Mouse (Mus musculus) intestine, embryonic 16.5 days (tissue): ENCODE data around the gene Pax9. TPM values are rescaled to one million over a fixed set of nuclear protein-coding genes. Genes with fewer than 3 reads are reported as not detected.

ENCODE experiments used
- ATAC-seq: fragments of 200-750 bp; cut with Nextera tagmentation; 2 replicates; pipeline ENCODE4 v1.8.0; 2017; ENCODE audit warnings: moderate TSS enrichment, moderate library complexity
- H3K27ac ChIP-seq: fragments of 300-500 bp; sonication (generic); 2 replicates; pipeline ENCODE4 v1.5.1; 2014; ENCODE audit warnings: mild to moderate bottlenecking, low read length
- H3K27me3 ChIP-seq: fragments of 300-500 bp; sonication (generic); replicated peaks from 2 replicates; pipeline ENCODE4 v1.6.1; 2014; ENCODE audit warnings: low read length, control low read depth, mixed read lengths; ENCODE audit not compliant: control insufficient read depth, insufficient read depth
- H3K36me3 ChIP-seq: fragments of 300-500 bp; sonication (generic); 2 replicates; pipeline ENCODE4 v1.6.1; 2014; ENCODE audit warnings: low read length, control low read depth; ENCODE audit not compliant: control insufficient read depth, insufficient read depth
- H3K4me1 ChIP-seq: fragments of 300-500 bp; sonication (generic); 2 replicates; pipeline ENCODE4 v1.6.1; 2014; ENCODE audit warnings: low read length, control low read depth, mixed read lengths; ENCODE audit not compliant: control insufficient read depth, insufficient read depth
- H3K4me2 ChIP-seq: fragments of 300-500 bp; sonication (generic); 2 replicates; pipeline ENCODE4 v1.6.1; 2014; ENCODE audit warnings: low read depth, low read length, control low read depth
- H3K4me3 ChIP-seq: fragments of 300-500 bp; sonication (generic); 2 replicates; pipeline ENCODE4 v1.5.1; 2014; ENCODE audit warnings: mild to moderate bottlenecking, low read length
- H3K9ac ChIP-seq: fragments of 300-500 bp; sonication (generic); 2 replicates; pipeline ENCODE4 v1.6.1; 2014; ENCODE audit warnings: low read depth, low read length
- H3K9me3 ChIP-seq: fragments of 300-500 bp; sonication (generic); 2 replicates; pipeline ENCODE4 v1.6.1; 2016; ENCODE audit warnings: low read length, control low read depth; ENCODE audit not compliant: control insufficient read depth
- WGBS: fragments of 180-500 bp; shearing (Covaris S2); extraction: QIAGEN DNeasy Blood & Tissue Kit; methylation state at CpG from one replicate; pipeline ENCODE4 v1.1.7; 2014; 5-methylcytosine and 5-hydroxymethylcytosine counted together
- polyA plus RNA-seq: library from polyadenylated mRNA; unstranded; fragments of >200 nt; fragmentation: Nextera tagmentation; extraction: Ambion mirVana; gene quantifications from 2 replicates; pipeline ENCODE4 v1.2.1, GENCODE M21; 2015

Gene Pax9
- polyA plus RNA-seq, 1 experiment from 2014 or later = not detected

DNA sequence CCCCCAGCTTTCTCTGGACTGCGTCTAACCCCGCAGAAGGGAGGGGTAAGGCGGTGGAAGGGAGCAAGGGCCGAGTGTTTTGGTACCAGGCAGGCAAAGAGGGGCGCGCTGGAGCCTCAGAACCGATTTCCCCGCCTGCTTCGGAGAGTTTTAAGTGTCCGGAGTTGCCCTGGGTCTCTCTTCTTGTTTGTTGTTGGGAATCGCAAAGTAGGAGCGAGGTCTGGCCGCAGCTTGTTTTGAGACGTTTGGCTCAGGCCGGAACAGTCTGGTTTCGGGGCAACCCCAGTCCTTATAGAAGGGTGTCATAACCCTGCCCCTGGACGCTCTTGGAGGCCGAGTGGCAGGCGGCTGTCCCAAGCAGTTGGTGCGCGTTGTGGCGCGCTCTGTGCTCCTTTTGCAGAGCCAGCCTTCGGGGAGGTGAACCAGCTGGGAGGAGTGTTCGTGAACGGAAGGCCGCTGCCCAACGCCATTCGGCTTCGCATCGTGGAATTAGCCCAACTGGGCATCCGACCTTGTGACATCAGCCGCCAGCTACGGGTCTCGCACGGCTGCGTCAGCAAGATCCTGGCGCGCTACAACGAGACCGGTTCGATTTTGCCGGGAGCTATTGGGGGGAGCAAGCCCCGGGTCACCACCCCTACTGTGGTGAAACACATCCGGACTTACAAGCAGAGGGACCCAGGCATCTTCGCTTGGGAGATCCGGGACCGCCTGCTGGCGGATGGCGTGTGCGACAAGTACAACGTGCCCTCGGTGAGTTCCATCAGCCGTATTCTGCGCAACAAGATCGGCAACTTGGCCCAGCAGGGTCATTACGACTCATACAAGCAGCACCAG lies 4.8 kb downstream of the Pax9 start:
- Histone ChIP-seq H3K27me3 (peaks cover 87% of the 10 kb centered on the region), H3K27ac (no peak overlapping the region), H3K36me3 (no peaks in the 10 kb centered on the region), H3K9me3 (no peaks in the 10 kb centered on the region), H3K4me3 (peak overlapping the region; percentile 18), H3K4me1 (peaks cover 23% of the 10 kb centered on the region), H3K4me2 (peak overlapping the region; percentile 68), H3K9ac (no peak overlapping the region)
- no peak for ATAC-seq
- under 1% methylated on average over 57 of the region's 57 CpGs for WGBS

DNA sequence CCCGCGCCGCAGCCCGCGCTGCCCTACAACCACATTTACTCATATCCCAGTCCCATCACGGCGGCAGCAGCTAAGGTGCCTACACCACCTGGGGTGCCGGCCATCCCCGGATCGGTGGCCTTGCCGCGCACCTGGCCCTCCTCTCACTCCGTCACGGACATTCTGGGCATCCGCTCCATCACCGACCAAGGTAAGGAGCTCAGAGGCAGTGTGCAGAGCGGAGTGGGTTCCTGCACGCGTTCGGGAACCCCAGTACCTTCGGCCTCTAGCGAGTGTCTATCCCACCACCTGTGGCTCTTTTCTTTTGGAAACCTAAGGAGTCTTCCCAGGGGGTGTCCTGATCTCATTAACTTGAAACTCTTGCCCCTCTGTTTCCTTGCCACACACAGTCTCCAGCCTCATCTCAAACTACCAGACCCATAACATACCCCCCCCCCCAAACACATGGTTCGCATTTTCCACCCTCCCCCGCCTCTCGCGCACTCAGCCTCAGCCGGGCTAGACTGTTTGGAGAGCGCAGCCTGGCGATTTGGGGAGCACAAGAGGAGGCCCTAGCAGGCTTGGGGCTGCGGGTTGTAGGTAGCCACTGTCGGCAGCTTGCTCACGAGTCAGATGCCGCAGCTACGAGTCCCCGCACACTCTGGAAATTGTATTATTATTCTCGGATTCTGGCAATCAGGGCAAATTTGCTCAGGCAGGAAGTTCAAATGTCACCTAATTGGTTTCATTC lies 5.6 kb downstream of the Pax9 start:
- peak overlapping the region; percentile 18 for H3K4me3 ChIP-seq
- H3K4me2 ChIP-seq = peak overlapping the region; percentile 68; the same call in 1 of the 2 replicates
- H3K27me3 ChIP-seq = peaks cover 82% of the 10 kb centered on the region
- H3K4me1 ChIP-seq = peaks cover 18% of the 10 kb centered on the region
- WGBS = 2% methylated on average over 36 of the region's 36 CpGs
- H3K9me3 ChIP-seq = no peaks in the 10 kb centered on the region
- ATAC-seq = no peak
- no peaks in the 10 kb centered on the region for H3K36me3 ChIP-seq
- H3K9ac ChIP-seq = no peak overlapping the region
- H3K27ac ChIP-seq = no peak overlapping the region

DNA sequence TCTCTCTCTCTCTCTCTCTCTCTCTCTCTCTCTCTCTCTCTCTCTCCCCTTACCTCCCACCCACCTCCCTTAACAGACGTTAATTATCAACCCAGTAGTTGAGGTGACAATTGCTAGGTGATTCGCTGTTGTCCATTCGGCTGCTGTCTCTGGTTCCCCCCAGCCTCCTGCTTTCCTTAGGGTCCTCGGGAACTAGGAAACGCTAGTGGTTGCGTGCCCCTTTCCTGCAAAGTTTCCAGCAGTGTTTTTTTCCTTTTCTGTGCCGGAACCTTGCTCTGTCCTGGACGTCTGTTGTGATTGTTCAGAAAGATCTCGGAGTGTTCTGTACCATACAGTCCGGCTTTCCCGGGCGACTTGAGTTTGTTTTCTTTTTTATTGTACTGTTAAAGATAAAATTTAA lies 6.2 kb downstream of the Pax9 start:
- ATAC-seq = no peak
- Histone ChIP-seq H3K4me3 (0 out of 2 replicates have a peak overlapping the region, but pooled peaks have one; percentile 4), H3K9me3 (no peaks in the 10 kb centered on the region), H3K27me3 (peaks cover 80% of the 10 kb centered on the region), H3K4me1 (peaks cover 16% of the 10 kb centered on the region), H3K36me3 (no peaks in the 10 kb centered on the region), H3K27ac (no peak overlapping the region), H3K4me2 (no peak overlapping the region), H3K9ac (no peak overlapping the region)
- 2% methylated on average over 12 of the region's 12 CpGs for WGBS

DNA sequence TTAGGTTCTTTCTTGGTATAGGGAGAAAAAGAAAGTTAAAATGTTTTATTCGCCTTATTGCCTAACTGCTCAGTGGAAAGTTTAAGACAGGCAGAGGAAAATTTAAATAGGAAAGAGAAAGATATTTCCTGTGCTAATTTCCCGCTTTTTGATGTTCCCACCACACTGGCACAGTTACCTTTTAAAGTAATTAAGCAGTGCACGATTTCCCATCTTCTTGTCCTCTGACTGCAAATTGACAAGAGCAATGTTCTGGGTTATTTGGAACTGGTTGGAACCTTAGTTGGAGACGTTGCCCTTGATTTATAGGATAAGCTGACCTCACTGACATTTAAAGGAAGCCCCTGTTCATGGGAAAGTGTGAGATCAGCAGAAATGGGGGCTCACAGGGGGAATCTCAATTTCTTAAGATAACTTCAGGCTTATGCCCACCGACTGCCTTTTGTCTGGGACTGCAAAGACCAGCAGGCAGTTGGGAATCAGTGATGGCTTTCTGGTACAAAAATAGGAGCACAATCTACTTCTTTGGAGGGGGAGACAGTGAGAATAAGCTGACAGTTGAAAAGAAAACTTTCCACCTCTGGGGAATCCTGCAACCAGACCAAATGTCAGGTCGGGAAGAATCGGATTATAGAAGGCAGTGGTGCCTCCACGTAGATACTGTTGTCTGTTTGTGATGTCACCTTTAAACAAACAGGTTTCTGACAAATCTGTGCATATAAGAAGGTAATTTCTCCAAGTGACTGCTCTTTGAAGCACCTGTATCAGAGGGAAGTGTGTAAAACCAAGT lies 6.8 kb downstream of the Pax9 start:
- no peak overlapping the region for H3K27ac ChIP-seq
- ATAC-seq = no peak
- H3K4me1 ChIP-seq = peaks cover 16% of the 10 kb centered on the region
- no peak overlapping the region for H3K4me3 ChIP-seq
- WGBS = 5% methylated on average over 8 of the region's 8 CpGs
- H3K36me3 ChIP-seq = no peaks in the 10 kb centered on the region
- no peak overlapping the region for H3K4me2 ChIP-seq
- peaks cover 74% of the 10 kb centered on the region for H3K27me3 ChIP-seq
- H3K9me3 ChIP-seq = no peaks in the 10 kb centered on the region
- H3K9ac ChIP-seq = no peak overlapping the region

DNA sequence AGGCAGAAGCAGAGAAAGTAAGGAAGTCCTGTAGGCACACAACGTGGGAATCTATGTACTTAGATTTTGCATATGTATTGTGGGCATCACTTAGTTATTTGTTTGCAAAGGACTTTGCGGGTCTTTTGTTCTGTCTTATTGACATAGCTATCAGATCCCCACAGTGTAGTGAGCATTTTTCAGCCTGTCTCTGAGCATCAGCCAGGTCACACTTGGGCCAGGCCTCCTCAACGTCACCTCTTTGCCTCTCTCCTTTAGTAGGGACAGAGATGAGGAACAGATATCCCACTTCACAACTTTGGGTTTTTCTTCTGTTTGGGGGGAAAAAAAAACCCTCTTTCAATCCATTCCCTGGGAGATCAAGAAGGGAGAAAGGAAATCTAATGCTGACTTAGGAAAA lies 7.8 kb downstream of the Pax9 start:
- Histone ChIP-seq H3K36me3 (no peaks in the 10 kb centered on the region), H3K4me3 (no peak overlapping the region), H3K9ac (no peak overlapping the region), H3K27me3 (peaks cover 64% of the 10 kb centered on the region), H3K4me1 (peaks cover 16% of the 10 kb centered on the region), H3K4me2 (no peak overlapping the region), H3K27ac (no peak overlapping the region), H3K9me3 (no peaks in the 10 kb centered on the region)
- ATAC-seq = no peak
- WGBS = 15% methylated on average over 3 of the region's 3 CpGs

DNA sequence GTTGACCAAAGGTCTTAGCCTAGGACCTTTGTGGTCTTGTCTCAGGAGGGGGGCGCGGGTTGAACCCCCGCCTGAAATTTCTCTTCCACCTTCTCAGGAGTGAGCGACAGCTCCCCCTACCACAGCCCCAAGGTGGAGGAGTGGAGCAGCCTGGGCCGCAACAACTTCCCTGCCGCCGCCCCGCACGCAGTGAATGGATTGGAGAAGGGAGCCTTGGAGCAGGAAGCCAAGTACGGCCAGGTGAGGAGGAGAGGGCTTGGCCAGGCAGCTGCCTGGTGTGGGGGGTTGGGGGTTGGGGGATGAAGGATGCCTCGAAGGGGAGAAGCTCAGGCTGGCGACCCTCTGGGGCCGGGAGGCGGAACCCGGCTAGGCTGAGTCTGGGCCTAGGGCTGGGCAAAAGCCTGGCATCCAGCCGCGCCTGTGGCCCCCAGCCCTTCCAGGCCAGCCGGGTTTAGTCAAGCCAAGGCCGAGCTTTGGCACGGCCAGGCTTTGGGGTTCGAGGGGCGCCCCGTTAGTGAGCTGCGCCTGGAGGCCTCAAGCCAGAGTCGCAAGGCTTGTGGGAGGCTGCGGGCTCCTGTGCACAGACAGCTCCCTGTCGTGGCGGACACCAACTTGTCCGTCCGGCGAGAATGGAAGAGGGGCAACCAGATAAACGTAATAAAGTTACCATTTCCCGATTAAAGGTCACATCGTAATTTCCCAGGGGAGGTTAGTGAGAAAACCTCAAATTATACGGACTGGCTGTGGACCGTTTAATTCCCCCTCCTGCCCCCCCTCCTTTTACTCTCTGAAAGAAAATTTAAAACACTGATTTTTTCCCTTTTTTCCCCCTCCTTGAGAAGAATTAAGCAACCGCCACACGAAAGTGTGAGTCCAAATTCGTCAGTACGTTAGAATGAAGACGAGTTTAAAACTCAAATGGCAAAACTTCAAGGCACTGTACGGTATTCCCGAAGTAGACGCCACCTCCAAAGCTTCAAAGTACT lies 8.6 kb downstream of the Pax9 start:
- 8% methylated on average over 44 of the region's 44 CpGs for WGBS
- no peak for ATAC-seq
- Histone ChIP-seq H3K27me3 (peaks cover 56% of the 10 kb centered on the region), H3K9ac (no peak overlapping the region), H3K27ac (no peak overlapping the region), H3K4me3 (no peak overlapping the region), H3K36me3 (no peaks in the 10 kb centered on the region), H3K4me2 (no peak overlapping the region), H3K4me1 (peaks cover 15% of the 10 kb centered on the region), H3K9me3 (no peaks in the 10 kb centered on the region)

DNA sequence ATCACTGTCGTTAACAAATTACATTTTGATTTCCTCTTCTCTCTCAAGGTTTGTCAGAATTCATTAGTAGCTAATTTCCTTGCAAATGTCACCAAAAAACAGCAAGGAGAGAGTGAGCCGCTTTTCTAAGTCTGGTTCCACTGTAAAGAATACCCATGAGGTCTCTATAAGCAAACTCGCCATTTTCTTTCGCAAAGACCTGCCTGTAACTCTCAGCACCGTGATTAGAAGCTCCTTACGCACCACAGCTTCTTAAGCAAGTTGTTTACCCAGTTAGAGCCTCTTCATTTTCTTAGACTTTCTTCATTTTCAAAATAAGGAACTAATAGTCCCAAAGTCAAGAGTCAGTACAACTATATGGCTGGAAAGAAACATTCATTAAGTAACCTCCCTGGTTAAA lies 9.4 kb downstream of the Pax9 start:
- no peak overlapping the region for H3K4me3 ChIP-seq
- ATAC-seq = no peak

DNA sequence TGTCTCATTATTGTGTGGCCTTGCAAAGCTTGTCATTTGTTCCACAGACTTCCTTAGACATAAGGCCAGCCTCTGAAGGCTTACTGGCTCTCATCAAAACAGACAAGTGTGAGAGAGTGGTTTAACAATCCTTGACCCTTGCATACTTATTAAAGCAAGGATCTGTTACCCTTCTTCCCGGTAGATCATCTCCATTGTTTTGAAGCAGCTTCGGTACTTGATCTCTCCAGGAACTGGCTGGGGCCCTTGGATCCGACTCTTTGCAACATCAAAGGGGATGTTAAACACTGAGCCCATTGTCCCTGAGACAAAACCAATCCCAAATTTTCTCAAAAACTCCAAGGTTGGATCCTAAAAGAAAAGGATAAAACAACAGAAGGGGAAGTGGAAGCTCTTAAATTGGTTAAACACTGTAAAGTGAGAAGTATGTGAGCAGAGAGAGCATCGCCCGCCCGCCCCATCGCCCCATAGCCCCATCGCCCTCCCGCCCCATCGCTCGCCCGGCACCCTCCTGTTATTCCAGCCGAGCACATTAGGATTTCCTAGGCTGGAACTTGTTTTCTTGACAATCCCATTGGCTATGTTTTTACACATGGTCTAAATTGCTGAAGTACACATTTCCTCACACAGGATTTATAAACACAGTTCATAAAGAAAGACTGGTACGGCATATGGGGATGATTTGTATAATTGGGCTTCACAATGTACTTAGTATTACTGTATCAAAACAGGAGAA lies 26.6 kb downstream of the Pax9 start:
- WGBS = 33% methylated on average over 14 of the region's 14 CpGs
- Histone ChIP-seq H3K9me3 (no peaks in the 10 kb centered on the region), H3K4me2 (no peak overlapping the region)

More for the DNA sequence above, 9.4 kb downstream of the Pax9 start:
- no peaks in the 10 kb centered on the region for H3K36me3 ChIP-seq
- H3K9me3 ChIP-seq = no peaks in the 10 kb centered on the region
- H3K27me3 ChIP-seq = peaks cover 48% of the 10 kb centered on the region
- no peak overlapping the region for H3K9ac ChIP-seq
- H3K4me1 ChIP-seq = peaks cover 8% of the 10 kb centered on the region
- H3K27ac ChIP-seq = no peak overlapping the region
- H3K4me2 ChIP-seq = no peak overlapping the region
- WGBS = 15% methylated on average over 6 of the region's 6 CpGs

More for the DNA sequence above, 26.6 kb downstream of the Pax9 start:
- Histone ChIP-seq H3K27me3 (no peaks in the 10 kb centered on the region), H3K4me3 (no peak overlapping the region), H3K36me3 (no peaks in the 10 kb centered on the region), H3K9ac (no peak overlapping the region), H3K27ac (no peak overlapping the region), H3K4me1 (no peaks in the 10 kb centered on the region)
- no peak for ATAC-seq
